Mouse (Mus musculus) heart, adult 2 months (tissue): ENCODE measurements around the gene Zfp644. TPM values are rescaled to one million over a fixed set of nuclear protein-coding genes. Genes with fewer than 3 reads are reported as not detected.

Experiments
- DNase-seq, 2 experiments: peaks; one replicate each; pipeline ENCODE4 v3.0.0; 2021
- H3K27ac ChIP-seq: fragments of 200-600 bp; 2 replicates; pipeline ENCODE4 v1.8.1; 2022
- H3K27me3 ChIP-seq: fragments of 200-500 bp; 2 replicates; pipeline ENCODE4 v1.6.1; 2012; ENCODE audit warnings: mild to moderate bottlenecking, low read length, inconsistent platforms, mixed read lengths; ENCODE audit not compliant: control insufficient read depth, insufficient read depth
- H3K36me3 ChIP-seq: fragments of 200-500 bp; 2 replicates; pipeline ENCODE4 v1.6.1; 2012; ENCODE audit warnings: low read length, inconsistent platforms; ENCODE audit not compliant: control insufficient read depth, insufficient read depth
- H3K4me1 ChIP-seq: fragments of 200-500 bp; 2 replicates; pipeline ENCODE4 v1.6.1; 2011; ENCODE audit warnings: low read length; ENCODE audit not compliant: control insufficient read depth, insufficient read depth
- H3K4me3 ChIP-seq: fragments of 200-600 bp; 2 replicates; pipeline ENCODE4 v1.8.1; 2022
- H3K79me2 ChIP-seq: fragments of 200-500 bp; replicated peaks from 2 replicates; pipeline ENCODE4 v1.6.1; 2012; ENCODE audit warnings: mild to moderate bottlenecking, inconsistent platforms, low read length, moderate library complexity, mixed read lengths; ENCODE audit not compliant: control insufficient read depth, insufficient read depth
- H3K9ac ChIP-seq: fragments of 200-500 bp; 2 replicates; pipeline ENCODE4 v1.6.1; 2012; ENCODE audit warnings: low read depth, mild to moderate bottlenecking, control low read depth, inconsistent platforms, low read length, mixed read lengths
- CTCF ChIP-seq: fragments of 200-600 bp; IDR thresholded peaks from 2 replicates; pipeline ENCODE4 v1.8.1; 2022; ENCODE audit warnings: antibody characterized with exemption, mild to moderate bottlenecking, moderate library complexity
- EP300 ChIP-seq: fragments of 200-500 bp; IDR thresholded peaks from 2 replicates; pipeline ENCODE4 v1.6.1; 2011; ENCODE audit warnings: low read depth, low read length, control low read depth; ENCODE audit not compliant: insufficient read depth
- POLR2A ChIP-seq: fragments of 200-500 bp; IDR thresholded peaks from 2 replicates; pipeline ENCODE4 v1.6.1; 2011; ENCODE audit warnings: mild to moderate bottlenecking, low read depth, low read length, control low read depth; ENCODE audit not compliant: insufficient read depth
- WGBS: fragments of 180-500 bp; shearing (Covaris S2); methylation state at CpG from one replicate; pipeline ENCODE4 v1.1.7; 2018; 5-methylcytosine and 5-hydroxymethylcytosine counted together
- intact Hi-C: fragments of 180-260 bp; cut with DNase I; formaldehyde crosslinking; loops from one replicate; pipeline ENCODE4 v1.15.1; 2025
- long read RNA-seq: library from polyadenylated mRNA; stranded (forward); transcript quantifications from one replicate; pipeline ENCODE4 v2.0.0, GENCODE M21; 2021
- polyA plus RNA-seq: library from polyadenylated mRNA; depleted of rRNA; stranded (reverse); fragments of >200 nt; gene quantifications from 2 replicates; pipeline ENCODE4 v1.2.3, GENCODE M21; 2012; rRNA removed
- total RNA-seq, 2 experiments: library from RNA; stranded (reverse); gene quantifications; 2 replicates each; pipeline ENCODE4 v1.2.3; 2021

Gene Zfp644
- total RNA-seq (10 to 100 TPM; 53.7 to 58.9 TPM), polyA plus RNA-seq (9.5 and 20.1 TPM in 2 replicates)
- long read RNA-seq, partial matches to known transcripts, result 1 of 15 reads
- long read RNA-seq, other reads (novel, unspliced or antisense), result 12 of 15 reads

DNA sequence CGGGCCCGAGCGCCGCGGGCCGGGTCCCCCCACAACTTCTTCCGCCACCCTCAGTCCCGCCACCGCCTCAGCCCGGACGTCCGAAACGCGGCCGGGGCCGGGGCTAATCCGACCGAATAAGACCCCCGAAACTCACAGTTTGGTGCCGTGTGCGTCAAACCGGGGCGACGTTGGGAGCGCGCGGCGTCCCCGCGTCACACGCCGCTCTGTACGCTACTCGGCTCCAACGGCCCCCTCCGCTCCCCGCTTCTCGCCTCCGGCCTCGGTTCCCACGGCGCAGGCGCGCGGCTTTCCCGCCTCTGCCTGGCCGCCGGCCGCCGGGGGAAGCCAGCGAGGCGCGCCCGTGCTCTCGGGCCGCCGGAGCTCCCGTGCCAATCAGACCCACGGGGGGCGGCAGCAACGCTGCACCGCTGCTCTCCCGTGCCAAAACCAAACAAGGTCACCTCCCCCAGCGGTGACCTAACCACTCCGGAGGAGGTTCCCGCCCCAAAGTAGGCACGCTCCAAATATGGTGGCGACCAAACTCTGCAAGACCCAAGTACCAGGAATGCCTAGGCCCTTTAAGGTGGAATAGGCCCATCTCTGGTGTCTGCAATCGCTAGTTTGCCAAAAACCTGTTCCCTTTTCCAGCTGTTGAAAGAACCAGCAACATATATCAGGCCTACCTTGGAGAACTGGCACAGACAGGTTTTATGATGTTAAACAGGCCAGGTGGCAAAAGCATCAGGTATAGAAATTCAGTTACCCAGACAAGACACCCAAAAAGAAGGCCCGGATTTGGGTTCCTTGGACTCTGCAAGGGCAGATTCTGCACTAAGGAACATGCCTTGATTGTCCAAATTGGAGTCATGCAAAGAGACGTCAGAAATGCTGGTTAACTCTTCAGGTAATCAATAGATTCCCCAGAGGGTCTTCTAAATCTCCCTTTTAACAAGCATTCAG lies at the start of gene Zfp644:
TSS of gene Zfp644 (minus strand) at position 892 of the 942 bp plus-strand sequence.
- intact Hi-C loops, result loop anchor here (5.0 kb wide), 2 partner anchors 106 to 124 kb away; no protein-coding TSS in a partner anchor
- H3K4me1 ChIP-seq, result peaks cover 4% of the 10 kb centered on the region
- peak within 1 kb of the TSS; percentile 94 for H3K4me3 ChIP-seq
- H3K36me3 ChIP-seq, result peaks cover 15% of the 10 kb centered on the region
- peak within 1 kb of the TSS; percentile 92 for H3K9ac ChIP-seq
- peaks cover 4% of the 10 kb centered on the region; the same call in 1 of the 2 replicates for H3K79me2 ChIP-seq
- TF ChIP-seq POLR2A, result peak; percentile 63
- no peak for TF ChIP-seq EP300
- TF ChIP-seq CTCF, result peak; percentile 23; the same call in 1 of the 2 replicates
- peak; percentile 91 to 93 for DNase-seq
- H3K27ac ChIP-seq, result peak within 1 kb of the TSS; percentile 97
- H3K27me3 ChIP-seq, result no peaks in the 10 kb centered on the region
- WGBS, result 2% methylated on average over 71 of the region's 71 CpGs

- Histone ChIP-seq H3K27ac (no peak overlapping the region), H3K79me2 (no peaks in the 10 kb centered on the region), H3K4me3 (no peak overlapping the region), H3K27me3 (no peaks in the 10 kb centered on the region), H3K9ac (no peak overlapping the region), H3K4me1 (no peaks in the 10 kb centered on the region), H3K36me3 (no peaks in the 10 kb centered on the region)
- 56% methylated on average over 6 of the region's 6 CpGs for WGBS
- TF ChIP-seq POLR2A (no peak), EP300 (no peak), CTCF (no peak)
- intact Hi-C loops, result no loop called here
- no peak for DNase-seq
Measured at GRCm38 (mm10) chr5:106739716-106740115, 42.6 kb upstream of the Zfp644 start.

DNA sequence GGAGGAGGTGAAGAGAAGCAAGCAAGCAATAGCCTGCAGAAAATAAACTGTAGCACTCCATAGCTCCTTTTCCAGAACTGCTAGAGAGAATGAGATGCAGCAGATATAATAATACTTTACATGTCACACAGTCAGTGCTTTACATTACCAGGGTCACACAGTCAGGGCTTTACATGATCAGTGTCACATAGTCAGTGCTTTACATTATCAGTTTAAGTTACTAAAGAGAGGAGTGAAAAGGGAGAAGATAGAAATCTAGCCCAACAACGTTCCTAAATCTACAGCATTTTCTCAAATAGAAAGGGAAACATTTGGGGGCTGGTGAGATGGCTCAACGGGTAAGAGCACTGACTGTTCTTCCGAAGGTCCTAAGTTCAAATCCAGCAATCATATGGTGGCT lies 26.4 kb upstream of the Zfp644 start:
- Histone ChIP-seq H3K36me3 (no peaks in the 10 kb centered on the region), H3K4me1 (no peaks in the 10 kb centered on the region), H3K27ac (no peak overlapping the region), H3K27me3 (no peaks in the 10 kb centered on the region), H3K9ac (no peak overlapping the region), H3K79me2 (no peaks in the 10 kb centered on the region), H3K4me3 (no peak overlapping the region)
- no peak for DNase-seq
- intact Hi-C loops, result no loop called here
- TF ChIP-seq CTCF (no peak), EP300 (no peak), POLR2A (no peak)
- 87% methylated on average over 3 of the region's 3 CpGs for WGBS

DNA sequence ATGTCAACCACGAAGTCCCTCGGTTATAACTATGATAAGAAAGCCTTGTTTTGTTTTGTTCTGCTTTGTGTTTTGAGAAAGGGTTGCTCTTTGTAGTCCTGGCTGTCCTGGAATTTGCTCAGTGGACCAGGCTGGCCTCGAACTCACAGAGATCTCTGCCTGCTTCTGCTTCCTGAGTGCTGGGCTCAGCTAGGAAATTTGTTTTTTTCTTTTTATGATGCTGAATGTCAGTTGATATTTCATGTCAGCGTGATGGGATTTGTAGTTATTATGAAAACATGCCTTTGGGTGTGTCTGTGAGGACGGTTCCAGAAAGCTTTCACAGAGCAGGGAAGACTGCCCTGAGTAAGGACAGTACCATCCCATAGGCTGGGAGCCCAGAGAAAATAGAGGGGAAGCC lies 25.7 kb upstream of the Zfp644 start:
- no peak overlapping the region for H3K9ac ChIP-seq
- no peaks in the 10 kb centered on the region for H3K27me3 ChIP-seq
- H3K4me3 ChIP-seq, result no peak overlapping the region
- WGBS, result 53% methylated on average over 5 of the region's 5 CpGs
- DNase-seq, result no peak
- intact Hi-C loops, result no loop called here
- no peak overlapping the region for H3K27ac ChIP-seq
- no peaks in the 10 kb centered on the region for H3K36me3 ChIP-seq
- TF ChIP-seq CTCF (no peak), POLR2A (no peak), EP300 (no peak)
- H3K79me2 ChIP-seq, result no peaks in the 10 kb centered on the region
- no peaks in the 10 kb centered on the region for H3K4me1 ChIP-seq

DNA sequence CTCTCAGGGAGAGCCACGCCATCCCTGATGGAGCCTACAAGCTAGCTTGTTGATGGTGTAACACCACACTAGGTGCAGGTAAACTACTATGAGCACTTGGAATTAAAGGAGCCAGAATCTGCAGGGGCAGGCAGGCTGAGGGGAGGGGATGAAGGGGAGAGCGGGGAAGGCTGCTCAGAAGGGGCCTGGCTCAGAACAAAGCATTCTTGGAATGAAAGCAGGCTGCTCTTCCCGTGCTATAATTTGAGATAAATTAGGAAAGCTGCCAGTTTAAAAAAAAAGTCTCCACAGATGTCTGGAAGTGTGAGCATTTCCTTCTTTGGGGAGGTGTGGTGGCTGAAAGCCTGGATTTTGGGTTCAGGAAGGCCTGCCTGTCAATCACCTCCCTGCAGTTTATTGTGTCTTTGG lies 14.8 kb upstream of the Zfp644 start:
- no peak overlapping the region for H3K27ac ChIP-seq

DNA sequence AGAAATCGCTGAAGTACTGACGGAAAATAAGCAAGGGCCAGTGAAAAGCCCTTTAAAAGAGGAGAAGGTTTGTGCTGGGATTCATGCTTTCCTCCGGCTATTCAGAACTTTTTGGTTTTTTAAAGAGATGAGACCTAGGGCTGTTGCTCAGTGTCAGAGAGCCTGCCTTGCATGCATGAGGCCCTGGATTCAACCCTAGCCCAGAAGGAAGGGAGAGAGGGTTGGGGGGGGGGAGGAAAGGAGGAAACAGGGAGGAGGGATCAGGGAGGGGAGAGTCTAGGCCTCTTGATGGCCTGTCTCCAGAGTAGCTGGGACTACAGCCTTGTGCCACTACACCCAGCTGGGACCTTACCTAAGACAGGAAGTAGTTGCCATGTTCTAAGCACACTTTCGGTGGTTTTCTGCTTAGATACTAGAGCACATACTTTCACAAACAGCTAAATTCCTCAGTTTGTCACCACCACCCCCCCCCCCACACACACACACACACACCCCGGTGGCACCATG lies 14.2 kb upstream of the Zfp644 start:
- DNase-seq, result no peak
- Histone ChIP-seq H3K9ac (no peak overlapping the region), H3K79me2 (no peaks in the 10 kb centered on the region), H3K4me1 (no peaks in the 10 kb centered on the region), H3K27me3 (no peaks in the 10 kb centered on the region), H3K4me3 (no peak overlapping the region), H3K27ac (no peak overlapping the region), H3K36me3 (no peaks in the 10 kb centered on the region)
- intact Hi-C loops, result no loop called here
- 85% methylated on average over 5 of the region's 5 CpGs for WGBS
- TF ChIP-seq EP300, result no peak
- TF ChIP-seq CTCF, result no peak

More for the DNA sequence above, 14.8 kb upstream of the Zfp644 start:
- H3K36me3 ChIP-seq, result no peaks in the 10 kb centered on the region
- no peak for TF ChIP-seq POLR2A
- no peak for TF ChIP-seq EP300
- no peak for TF ChIP-seq CTCF
- WGBS, result 42% methylated on average over 3 of the region's 3 CpGs
- no peaks in the 10 kb centered on the region for H3K79me2 ChIP-seq
- peaks cover under 1% of the 10 kb centered on the region; the same call in 1 of the 2 replicates for H3K4me1 ChIP-seq
- H3K4me3 ChIP-seq, result no peak overlapping the region
- intact Hi-C loops, result no loop called here
- DNase-seq, result no peak
- H3K27me3 ChIP-seq, result no peaks in the 10 kb centered on the region
- no peak overlapping the region for H3K9ac ChIP-seq
